Mouse (Mus musculus) kidney, postnatal 10 days (tissue): Measurements from ENCODE around the gene St8sia2.
"Not testable (repeated sequence)": the region's sequence is repeated elsewhere in the genome, so short reads cannot be mapped to it uniquely, and the experiment has no call there.

Experiments
- DNase-seq: peaks from one replicate; pipeline ENCODE4 v3.0.0; 2021; ENCODE audit warnings: mixed read lengths

St8sia2 gene

GRCm38 (mm10) chr7:73972157-73972556 lies 41.3 kb downstream of the St8sia2 start:
- not testable (repeated sequence) for DNase-seq

- DNase-seq = no peak
Measured at GRCm38 (mm10) chr7:73965164-73965563, 48.3 kb downstream of the St8sia2 start.

GRCm38 (mm10) chr7:73962431-73962830 lies 51.1 kb downstream of the St8sia2 start:
- no peak for DNase-seq

- DNase-seq = peak; percentile 58
Measured at GRCm38 (mm10) chr7:73954441-73954840, 59.0 kb downstream of the St8sia2 start.

- DNase-seq = no peak
Measured at GRCm38 (mm10) chr7:73953131-73953530, 60.4 kb downstream of the St8sia2 start.

GRCm38 (mm10) chr7:73941640-73942039 lies 71.8 kb downstream of the St8sia2 start:
- peak; percentile 93 for DNase-seq

GRCm38 (mm10) chr7:73939236-73939635 lies 74.3 kb downstream of the St8sia2 start:
- no peak for DNase-seq

GRCm38 (mm10) chr7:73938046-73938810 lies 75.3 kb downstream of the St8sia2 start:
- DNase-seq = no peak

- peak; percentile 12 for DNase-seq
Measured at GRCm38 (mm10) chr7:73936119-73936518, 77.4 kb downstream of the St8sia2 start.

- DNase-seq = no peak
Measured at GRCm38 (mm10) chr7:73935703-73936102, 77.8 kb downstream of the St8sia2 start.

- peak; percentile 65 for DNase-seq
Measured at GRCm38 (mm10) chr7:73933036-73933435, 80.5 kb downstream of the St8sia2 start.

- DNase-seq = no peak
Measured at GRCm38 (mm10) chr7:73920921-73921485, 92.5 kb downstream of the St8sia2 start.

GRCm38 (mm10) chr7:73917633-73918311 lies 95.7 kb downstream of the St8sia2 start:
- no peak for DNase-seq

GRCm38 (mm10) chr7:73911899-73912298 lies 101.6 kb downstream of the St8sia2 start:
- no peak for DNase-seq

- DNase-seq = no peak
Measured at GRCm38 (mm10) chr7:73910843-73911242, 102.6 kb downstream of the St8sia2 start.

GRCm38 (mm10) chr7:73909432-73910205 lies 103.9 kb downstream of the St8sia2 start:
- DNase-seq = no peak

- DNase-seq = peak; percentile 11
Measured at GRCm38 (mm10) chr7:73894506-73894905, 119.0 kb downstream of the St8sia2 start.

- DNase-seq = no peak
Measured at GRCm38 (mm10) chr7:73891830-73892229, 121.7 kb downstream of the St8sia2 start.

- no peak for DNase-seq
Measured at GRCm38 (mm10) chr7:73890891-73891610, 122.4 kb downstream of the St8sia2 start.

GRCm38 (mm10) chr7:73890466-73890865 lies 123.0 kb downstream of the St8sia2 start:
- no peak for DNase-seq
